ENCODE assay signal across 8 mouse cellular contexts in the genomic region with DNA sequence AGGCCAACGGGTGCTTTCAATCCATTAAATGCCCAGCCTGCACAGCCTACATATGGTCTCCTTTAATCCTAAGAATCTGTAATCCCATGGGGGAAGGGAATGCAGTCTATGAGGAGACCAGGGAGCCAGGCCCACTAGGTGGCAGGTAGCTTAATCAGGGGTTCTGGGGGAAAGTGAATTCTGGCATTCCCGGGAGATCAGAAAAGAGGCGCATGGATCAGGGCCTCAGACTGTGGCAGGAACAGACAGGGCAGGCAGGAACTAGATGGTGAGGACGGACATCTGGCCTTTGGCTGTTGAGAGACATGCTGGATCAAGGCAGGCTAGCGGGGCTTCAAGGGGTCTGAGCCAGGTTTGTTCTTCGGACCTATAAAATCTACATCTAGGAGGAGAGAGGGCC. TPM values are rescaled to one million over a fixed set of nuclear protein-coding genes. Genes with fewer than 3 reads are reported as not detected.
DNase-seq lines count a peak whose midpoint lies in the region; ATAC-seq and TF ChIP-seq lines count a peak whose summit lies in the region.
"Had no signal": no experiment of that assay in that cellular context is flagged by ENCODE, and none has a peak within 500 bp of the region (broad histone marks: within the 10 kb centered on the region; RNA-seq: fewer than 3 reads in every experiment).

No protein-coding gene starts in this region.

- H3K27me3 ChIP-seq in liver, embryonic 11.5 days (replicated peaks; ENCODE audit: control insufficient read depth, insufficient read depth, low read length) = peaks cover 27% of the 10 kb centered on the region
- H3K27me3 ChIP-seq in forebrain, embryonic 12.5 days = peaks cover 43% of the 10 kb centered on the region
- H3K27me3 ChIP-seq in limb, embryonic 10.5 days (ENCODE audit: low read depth, poor library complexity, severe bottlenecking) = peaks cover 48% of the 10 kb centered on the region

- H3K4me3 ChIP-seq in liver, embryonic 11.5 days (ENCODE audit: low read depth, low read length) = no peak overlapping the region; the same call in 1 of the 2 replicates
- H3K4me3 ChIP-seq in forebrain, embryonic 12.5 days (replicated peaks) = peak overlapping the region; percentile 57
- peak overlapping the region; percentile 63 for H3K4me3 ChIP-seq in limb, embryonic 10.5 days
- peak overlapping the region; percentile 73 for H3K4me3 ChIP-seq in olfactory bulb, adult 2 months (ENCODE audit: insufficient read depth, low read depth, low read length)

- no peak for TF ChIP-seq POLR2A in olfactory bulb, adult 2 months (IDR thresholded peaks at IDR 0.05; ENCODE audit: insufficient read depth, low read depth, low read length)

- no peak for DNase-seq in liver, embryonic 11.5 days (ENCODE audit: low spot score)
- no peak for DNase-seq in liver
- DNase-seq in limb, embryonic 10.5 days (ENCODE audit: low spot score) = no peak
- DNase-seq in gastrocnemius, postnatal 10 days = no peak
- DNase-seq in adrenal gland, postnatal 36 days = no peak

- no peaks in the 10 kb centered on the region for H3K36me3 ChIP-seq in liver, embryonic 11.5 days (ENCODE audit: control insufficient read depth, insufficient read depth, low read length)
- no peaks in the 10 kb centered on the region for H3K36me3 ChIP-seq in forebrain, embryonic 12.5 days (replicated peaks)
- no peaks in the 10 kb centered on the region for H3K36me3 ChIP-seq in limb, embryonic 10.5 days

- peak overlapping the region; percentile 92 for H3K4me2 ChIP-seq in liver, embryonic 11.5 days
- H3K4me2 ChIP-seq in forebrain, embryonic 12.5 days = peak overlapping the region; percentile 95

- no peak for TF ChIP-seq CTCF in olfactory bulb, adult 2 months (IDR thresholded peaks at IDR 0.05; ENCODE audit: insufficient read depth, low read depth, low read length)

- H3K9ac ChIP-seq in liver, embryonic 11.5 days (ENCODE audit: low read depth, low read length) = no peak overlapping the region
- H3K9ac ChIP-seq in forebrain, embryonic 12.5 days = peak overlapping the region; percentile 66

- H3K9me3 ChIP-seq in liver, embryonic 11.5 days (ENCODE audit: control insufficient read depth, low read length) = no peaks in the 10 kb centered on the region
- H3K9me3 ChIP-seq in forebrain, embryonic 12.5 days = no peaks in the 10 kb centered on the region
- H3K9me3 ChIP-seq in limb, embryonic 10.5 days (replicated peaks) = no peaks in the 10 kb centered on the region

- no peak for ATAC-seq in liver, embryonic 11.5 days (replicated peaks; ENCODE audit: low FRiP score)
- no peak for ATAC-seq in forebrain, embryonic 12.5 days (ENCODE audit: low FRiP score)

- WGBS in liver, embryonic 11.5 days = 81% methylated on average over 6 of the region's 6 CpGs
- 43% methylated on average over 6 of the region's 6 CpGs for WGBS in forebrain, embryonic 12.5 days
- 61% methylated on average over 6 of the region's 6 CpGs for WGBS in limb, embryonic 10.5 days
- WGBS in olfactory bulb, adult 2 months = 55% methylated on average over 6 of the region's 6 CpGs

- no peak overlapping the region for H3K27ac ChIP-seq in liver, embryonic 11.5 days (ENCODE audit: low read depth, low read length)
- no peak overlapping the region for H3K27ac ChIP-seq in forebrain, embryonic 12.5 days
- no peak overlapping the region for H3K27ac ChIP-seq in limb, embryonic 10.5 days
- H3K27ac ChIP-seq in olfactory bulb, adult 2 months (ENCODE audit: insufficient read depth, low read depth, low read length) = no peak overlapping the region

- H3K4me1 ChIP-seq in liver, embryonic 11.5 days (replicated peaks; ENCODE audit: control insufficient read depth, insufficient read depth, low read length) = peaks cover 31% of the 10 kb centered on the region
- peaks cover 48% of the 10 kb centered on the region for H3K4me1 ChIP-seq in forebrain, embryonic 12.5 days
- H3K4me1 ChIP-seq in limb, embryonic 10.5 days = peaks cover 56% of the 10 kb centered on the region
- peaks cover 45% of the 10 kb centered on the region for H3K4me1 ChIP-seq in olfactory bulb, adult 2 months (ENCODE audit: control insufficient read depth, insufficient read depth, low read length)

RNA-seq across cellular contexts. Expression of gene Pitpnm1, which starts 1.7 kb away (rescaled TPM):
- 7.2 and 8.0 TPM in 2 replicates for polyA plus RNA-seq in liver, embryonic 11.5 days (2014; fragmentation: Nextera tagmentation; extraction: Ambion mirVana)
- 21.5 and 22.9 TPM in 2 replicates for polyA plus RNA-seq in forebrain, embryonic 12.5 days (2016; fragmentation: Nextera tagmentation; extraction: Ambion mirVana)
- 5.9 and 7.9 TPM in 2 replicates for polyA plus RNA-seq in limb, embryonic 10.5 days (2016; fragmentation: Nextera tagmentation; extraction: Ambion mirVana)
- not detected in 2 replicates for polyA plus RNA-seq in olfactory bulb, adult 2 months (2012; ENCODE audit: insufficient read depth, insufficient read length, low replicate concordance, missing spikeins)
- total RNA-seq in gastrocnemius, postnatal 10 days (2021) = 1 to 10 TPM; 4.2 to 5.5 TPM
- total RNA-seq in adrenal gland, postnatal 36 days (2021) = 100 to 1,000 TPM in 1 of 2 experiments, 10 to 100 TPM in 1; 59.7 to 158 TPM

RNA-seq across cellular contexts. Expression of gene Cdk2ap2, which starts 4.5 kb away (rescaled TPM):
- 121 and 135 TPM in 2 replicates for polyA plus RNA-seq in liver, embryonic 11.5 days (2014; fragmentation: Nextera tagmentation; extraction: Ambion mirVana)
- polyA plus RNA-seq in forebrain, embryonic 12.5 days (2016; fragmentation: Nextera tagmentation; extraction: Ambion mirVana) = 70.4 and 73.9 TPM in 2 replicates
- 86.7 and 87.0 TPM in 2 replicates for polyA plus RNA-seq in limb, embryonic 10.5 days (2016; fragmentation: Nextera tagmentation; extraction: Ambion mirVana)
- polyA plus RNA-seq in olfactory bulb, adult 2 months (2012; ENCODE audit: insufficient read depth, insufficient read length, low replicate concordance, missing spikeins) = not detected in 2 replicates
- 10 to 100 TPM; 18.1 to 18.2 TPM for total RNA-seq in gastrocnemius, postnatal 10 days (2021)
- total RNA-seq in adrenal gland, postnatal 36 days (2021) = 100 to 1,000 TPM; 109 to 132 TPM

RNA-seq across cellular contexts. Expression of gene Cabp2, which starts 20.1 kb away (rescaled TPM):
- polyA plus RNA-seq in liver, embryonic 11.5 days (2014; fragmentation: Nextera tagmentation; extraction: Ambion mirVana) = 0.51 and 0.52 TPM in 2 replicates
- polyA plus RNA-seq in forebrain, embryonic 12.5 days (2016; fragmentation: Nextera tagmentation; extraction: Ambion mirVana) = not detected in 2 replicates
- polyA plus RNA-seq in limb, embryonic 10.5 days (2016; fragmentation: Nextera tagmentation; extraction: Ambion mirVana) = not detected in 2 replicates
- polyA plus RNA-seq in olfactory bulb, adult 2 months (2012; ENCODE audit: insufficient read depth, insufficient read length, low replicate concordance, missing spikeins) = not detected in 2 replicates
- total RNA-seq in gastrocnemius, postnatal 10 days (2021) = not detected
- not detected for total RNA-seq in adrenal gland, postnatal 36 days (2021)
- total RNA-seq: left cerebral cortex, postnatal 14 days had no signal

RNA-seq across cellular contexts. Expression of gene Aip, which starts 24.2 kb away (rescaled TPM):
- polyA plus RNA-seq in liver, embryonic 11.5 days (2014; fragmentation: Nextera tagmentation; extraction: Ambion mirVana) = 56.2 and 61.8 TPM in 2 replicates
- 56.4 and 60.7 TPM in 2 replicates for polyA plus RNA-seq in forebrain, embryonic 12.5 days (2016; fragmentation: Nextera tagmentation; extraction: Ambion mirVana)
- polyA plus RNA-seq in limb, embryonic 10.5 days (2016; fragmentation: Nextera tagmentation; extraction: Ambion mirVana) = 74.9 and 79.2 TPM in 2 replicates
- not detected in 2 replicates for polyA plus RNA-seq in olfactory bulb, adult 2 months (2012; ENCODE audit: insufficient read depth, insufficient read length, low replicate concordance, missing spikeins)
- 10 to 100 TPM; 46.5 to 47.1 TPM for total RNA-seq in gastrocnemius, postnatal 10 days (2021)
- total RNA-seq in adrenal gland, postnatal 36 days (2021) = 100 to 1,000 TPM; 104 to 124 TPM

RNA-seq across cellular contexts. Expression of gene Gpr152, which starts 38.1 kb away (rescaled TPM):
- not detected in 2 replicates for polyA plus RNA-seq in liver, embryonic 11.5 days (2014; fragmentation: Nextera tagmentation; extraction: Ambion mirVana)
- not detected in 2 replicates for polyA plus RNA-seq in forebrain, embryonic 12.5 days (2016; fragmentation: Nextera tagmentation; extraction: Ambion mirVana)
- polyA plus RNA-seq in limb, embryonic 10.5 days (2016; fragmentation: Nextera tagmentation; extraction: Ambion mirVana) = not detected in 2 replicates
- not detected in 2 replicates for polyA plus RNA-seq in olfactory bulb, adult 2 months (2012; ENCODE audit: insufficient read depth, insufficient read length, low replicate concordance, missing spikeins)
- total RNA-seq in gastrocnemius, postnatal 10 days (2021) = not detected
- under 1 TPM in 1 of 2 experiments, not detected in 1; 0.10 TPM for total RNA-seq in adrenal gland, postnatal 36 days (2021)
- total RNA-seq: left cerebral cortex, postnatal 14 days had no signal

Comparison
In these comparisons a context has a peak if more than half of its experiments do, and no peak if none do; other contexts are left out.
1. RNA of gene Cdk2ap2, which starts 4.5 kb away (polyA plus RNA-seq): 121 to 135 TPM in liver, embryonic 11.5 days, 86.7 to 87.0 TPM in limb, embryonic 10.5 days and 70.4 to 73.9 TPM in forebrain, embryonic 12.5 days; not detected in olfactory bulb, adult 2 months; every median in the first group is over 10 times any median in the second.